Mouse (Mus musculus): ENCODE results near the gene Brd3os.

DNA sequence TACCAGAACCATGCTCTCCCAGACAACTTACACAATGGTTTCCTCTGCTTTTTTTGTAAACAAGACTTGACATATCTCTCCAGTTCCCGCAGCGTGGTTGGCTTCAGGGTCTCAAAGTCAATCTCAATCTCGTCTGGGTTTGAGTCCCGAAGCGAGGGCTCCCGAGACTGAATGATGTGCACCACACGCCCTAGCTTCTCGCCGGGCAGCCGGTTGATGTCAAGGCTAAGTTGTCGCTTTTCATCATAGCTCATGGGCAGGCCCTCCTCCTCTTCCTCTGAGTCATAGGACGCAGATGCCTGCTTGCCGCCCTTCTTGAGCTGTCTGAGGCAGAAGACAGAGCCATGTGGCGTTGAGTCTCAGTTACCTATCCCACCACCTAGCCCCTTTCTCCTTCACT lies 8.1 kb downstream of the Brd3os start:
- TF ChIP-seq POLR2A (IDR thresholded peaks at IDR 0.05; ENCODE audit: insufficient read depth, low read length): no peak
- TF ChIP-seq CTCF (IDR thresholded peaks at IDR 0.05; ENCODE audit: low read depth, low read length): no peak
- no peak for TF ChIP-seq EP300 (IDR thresholded peaks at IDR 0.05; ENCODE audit: insufficient read depth, low read depth, low read length)
